In the genomic region with DNA sequence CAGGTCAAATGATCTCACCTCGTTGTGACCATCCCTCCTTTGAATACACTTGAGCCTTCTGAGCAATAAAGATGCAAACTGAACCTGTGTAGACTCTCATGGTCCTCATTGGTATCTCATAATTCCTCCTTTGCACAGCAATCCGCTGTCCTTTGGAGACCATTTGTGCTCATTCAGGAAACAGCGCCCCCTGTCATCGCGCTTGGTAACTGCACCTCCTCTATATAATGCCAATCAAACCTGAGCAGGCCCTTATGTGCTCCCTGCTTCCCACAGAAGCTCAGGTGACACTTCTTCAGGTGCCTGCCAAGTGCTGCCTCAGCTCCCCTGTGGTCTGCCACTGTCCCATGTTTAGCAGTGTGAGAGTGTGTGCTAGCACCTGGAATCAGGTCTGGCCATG, we compare ENCODE assay signal across 10 mouse cellular contexts. TPM values are rescaled to one million over a fixed set of nuclear protein-coding genes. Genes with fewer than 3 reads are reported as not detected.
DNase-seq lines count a peak whose midpoint lies in the region; ATAC-seq and TF ChIP-seq lines count a peak whose summit lies in the region.
"Had no signal": no experiment of that assay in that cellular context is flagged by ENCODE, and none has a peak within 500 bp of the region (broad histone marks: within the 10 kb centered on the region; RNA-seq: fewer than 3 reads in every experiment).

No protein-coding gene starts in this region.

- H3K9ac ChIP-seq in intestine, postnatal 0 days (ENCODE audit: low read depth, low read length), result no peak overlapping the region
- no peak overlapping the region for H3K9ac ChIP-seq in intestine, embryonic 15.5 days
- no peak overlapping the region for H3K9ac ChIP-seq in hindbrain, postnatal 0 days (replicated peaks; ENCODE audit: low read length)
- H3K9ac ChIP-seq: embryonic facial prominence, embryonic 13.5 days; liver, embryonic 15.5 days had no signal

- H3K4me1 ChIP-seq in intestine, postnatal 0 days (replicated peaks; ENCODE audit: control insufficient read depth, insufficient read depth, low read length), result no peaks in the 10 kb centered on the region
- H3K4me1 ChIP-seq in intestine, embryonic 15.5 days (replicated peaks), result no peaks in the 10 kb centered on the region
- peaks cover 4% of the 10 kb centered on the region; the same call in 1 of the 2 replicates for H3K4me1 ChIP-seq in G1E (ENCODE audit: insufficient read depth, low read depth, low read length)
- H3K4me1 ChIP-seq in hindbrain, postnatal 0 days (ENCODE audit: insufficient read depth, low read length), result no peaks in the 10 kb centered on the region
- H3K4me1 ChIP-seq: embryonic facial prominence, embryonic 13.5 days; liver, embryonic 15.5 days had no signal

- TF ChIP-seq CTCF in intestine, postnatal 0 days (IDR thresholded peaks at IDR 0.05; ENCODE audit: low read depth), result peak; percentile 70
- TF ChIP-seq CTCF in G1E (IDR thresholded peaks at IDR 0.05; ENCODE audit: low read depth, low read length), result peak; percentile 73; the same call in 1 of the 2 replicates
- TF ChIP-seq CTCF in hindbrain, postnatal 0 days (IDR thresholded peaks at IDR 0.05; ENCODE audit: low read depth), result peak; percentile 72

- no peaks in the 10 kb centered on the region for H3K27me3 ChIP-seq in intestine, postnatal 0 days (replicated peaks; ENCODE audit: control insufficient read depth, insufficient read depth, low read length)
- H3K27me3 ChIP-seq in intestine, embryonic 15.5 days (replicated peaks), result no peaks in the 10 kb centered on the region
- H3K27me3 ChIP-seq in G1E (ENCODE audit: insufficient read depth, low read length), result peaks cover 7% of the 10 kb centered on the region
- no peaks in the 10 kb centered on the region for H3K27me3 ChIP-seq in hindbrain, postnatal 0 days (ENCODE audit: insufficient read depth, low read length)
- H3K27me3 ChIP-seq: liver, embryonic 15.5 days had no signal

- no peak for ATAC-seq in intestine, postnatal 0 days
- ATAC-seq in intestine, embryonic 15.5 days, result no peak
- ATAC-seq in G1E (ENCODE audit: extremely low read depth, insufficient number of reproducible peaks, low FRiP score, poor library complexity, severe bottlenecking), result no peak
- peak; percentile 48; the same call in 1 of the 2 replicates for ATAC-seq in hindbrain, postnatal 0 days
- ATAC-seq in monocyte, adult 5-6 weeks (replicated peaks; ENCODE audit: insufficient number of reproducible peaks, low FRiP score, low TSS enrichment, poor library complexity, severe bottlenecking), result no peak

- DNase-seq in A20 (ENCODE audit: low read depth, low spot score) (peak; percentile 49), G1E (ENCODE audit: low spot score) (no peak)
- peak; percentile 51 for DNase-seq in hindbrain, postnatal 0 days (ENCODE audit: low spot score)
- peak; percentile 14 to 50 for DNase-seq in spleen, postnatal 10 days (ENCODE audit: low spot score in 2 of 2)
- no peak for DNase-seq in gastrocnemius, adult 8-10 months (ENCODE audit: low spot score in 2 of 2)

- H3K27ac ChIP-seq in intestine, postnatal 0 days (ENCODE audit: low read depth, low read length), result no peak overlapping the region
- H3K27ac ChIP-seq in intestine, embryonic 15.5 days, result no peak overlapping the region
- no peak overlapping the region for H3K27ac ChIP-seq in hindbrain, postnatal 0 days
- H3K27ac ChIP-seq: embryonic facial prominence, embryonic 13.5 days; liver, embryonic 15.5 days had no signal

- no peak overlapping the region for H3K4me2 ChIP-seq in intestine, postnatal 0 days (replicated peaks; ENCODE audit: low read depth)
- H3K4me2 ChIP-seq in intestine, embryonic 15.5 days (replicated peaks), result no peak overlapping the region
- H3K4me2 ChIP-seq in hindbrain, postnatal 0 days (ENCODE audit: low read depth, low read length), result no peak overlapping the region
- H3K4me2 ChIP-seq: embryonic facial prominence, embryonic 13.5 days; liver, embryonic 15.5 days had no signal

- H3K4me3 ChIP-seq in intestine, postnatal 0 days (ENCODE audit: low read depth, low read length), result no peak overlapping the region
- H3K4me3 ChIP-seq in intestine, embryonic 15.5 days (replicated peaks), result no peak overlapping the region
- no peak overlapping the region for H3K4me3 ChIP-seq in G1E (ENCODE audit: low read depth, low read length)
- H3K4me3 ChIP-seq in hindbrain, postnatal 0 days (ENCODE audit: low read length), result no peak overlapping the region
- H3K4me3 ChIP-seq: embryonic facial prominence, embryonic 13.5 days; liver, embryonic 15.5 days had no signal

- H3K9me3 ChIP-seq in intestine, postnatal 0 days (ENCODE audit: control insufficient read depth), result no peaks in the 10 kb centered on the region
- no peaks in the 10 kb centered on the region for H3K9me3 ChIP-seq in intestine, embryonic 15.5 days
- 0 out of 2 replicates have a peak, but pooled peaks cover 3% of the 10 kb centered on the region for H3K9me3 ChIP-seq in G1E (replicated peaks)
- H3K9me3 ChIP-seq in hindbrain, postnatal 0 days (ENCODE audit: low read length), result no peaks in the 10 kb centered on the region
- H3K9me3 ChIP-seq: embryonic facial prominence, embryonic 13.5 days; liver, embryonic 15.5 days had no signal

- no peaks in the 10 kb centered on the region for H3K36me3 ChIP-seq in intestine, postnatal 0 days (ENCODE audit: control insufficient read depth, insufficient read depth)
- H3K36me3 ChIP-seq in intestine, embryonic 15.5 days, result no peaks in the 10 kb centered on the region
- no peaks in the 10 kb centered on the region for H3K36me3 ChIP-seq in G1E (replicated peaks)
- H3K36me3 ChIP-seq in hindbrain, postnatal 0 days (ENCODE audit: insufficient read depth, low read length), result no peaks in the 10 kb centered on the region
- H3K36me3 ChIP-seq: embryonic facial prominence, embryonic 13.5 days; liver, embryonic 15.5 days had no signal

- WGBS in intestine, postnatal 0 days, result 32% methylated on average over 5 of the region's 5 CpGs
- WGBS in intestine, embryonic 15.5 days, result 26% methylated on average over 5 of the region's 5 CpGs
- 30% methylated on average over 5 of the region's 5 CpGs for WGBS in hindbrain, postnatal 0 days

RNA-seq across cellular contexts. Expression of a gene that starts 1.0 kb away (rescaled TPM):
- polyA plus RNA-seq in intestine, postnatal 0 days (2015; fragmentation: Nextera tagmentation; extraction: Ambion mirVana), result not detected in 2 replicates
- polyA plus RNA-seq in intestine, embryonic 15.5 days (2015; fragmentation: Nextera tagmentation; extraction: Ambion mirVana), result not detected in 2 replicates
- total RNA-seq in G1E (2014; fragmentation: Nextera tagmentation) (not detected in 2 replicates), G1E (2017) (not detected in 2 replicates)
- polyA plus RNA-seq in G1E (2012), result not detected in 2 replicates
- total RNA-seq in hindbrain, postnatal 0 days (2014; rRNA removed), result not detected in 2 replicates
- polyA plus RNA-seq in hindbrain, postnatal 0 days (2015; fragmentation: Nextera tagmentation; extraction: Ambion mirVana), result not detected in 2 replicates
- not detected for total RNA-seq in gastrocnemius, adult 8-10 months (2022)
- not detected in 3 replicates for total RNA-seq in monocyte, adult 5-6 weeks (2017)
- polyA plus RNA-seq: embryonic facial prominence, embryonic 13.5 days; liver, embryonic 15.5 days had no signal

RNA-seq across cellular contexts. Expression of a gene that starts 3.9 kb away (rescaled TPM):
- polyA plus RNA-seq in intestine, postnatal 0 days (2015; fragmentation: Nextera tagmentation; extraction: Ambion mirVana), result not detected in 2 replicates
- not detected in 2 replicates for polyA plus RNA-seq in intestine, embryonic 15.5 days (2015; fragmentation: Nextera tagmentation; extraction: Ambion mirVana)
- total RNA-seq in G1E (2014; fragmentation: Nextera tagmentation) (not detected in 2 replicates), G1E (2017) (not detected in 2 replicates)
- not detected in 2 replicates for polyA plus RNA-seq in G1E (2012)
- not detected in 2 replicates for total RNA-seq in hindbrain, postnatal 0 days (2014; rRNA removed)
- not detected in 2 replicates for polyA plus RNA-seq in hindbrain, postnatal 0 days (2015; fragmentation: Nextera tagmentation; extraction: Ambion mirVana)
- not detected for total RNA-seq in gastrocnemius, adult 8-10 months (2022)
- not detected in 3 replicates for total RNA-seq in monocyte, adult 5-6 weeks (2017)
- polyA plus RNA-seq: embryonic facial prominence, embryonic 13.5 days; liver, embryonic 15.5 days had no signal

RNA-seq across cellular contexts. Expression of a gene that starts 11.4 kb away (rescaled TPM):
- polyA plus RNA-seq in intestine, postnatal 0 days (2015; fragmentation: Nextera tagmentation; extraction: Ambion mirVana), result not detected in 2 replicates
- polyA plus RNA-seq in intestine, embryonic 15.5 days (2015; fragmentation: Nextera tagmentation; extraction: Ambion mirVana), result not detected in 2 replicates
- total RNA-seq in G1E (2014; fragmentation: Nextera tagmentation) (not detected in 2 replicates), G1E (2017) (not detected in 2 replicates)
- not detected in 2 replicates for polyA plus RNA-seq in G1E (2012)
- not detected in 2 replicates for total RNA-seq in hindbrain, postnatal 0 days (2014; rRNA removed)
- polyA plus RNA-seq in hindbrain, postnatal 0 days (2015; fragmentation: Nextera tagmentation; extraction: Ambion mirVana), result not detected in 2 replicates
- not detected for total RNA-seq in gastrocnemius, adult 8-10 months (2022)
- not detected in 3 replicates for total RNA-seq in monocyte, adult 5-6 weeks (2017)
- polyA plus RNA-seq: embryonic facial prominence, embryonic 13.5 days; liver, embryonic 15.5 days had no signal

RNA-seq across cellular contexts. Expression of a gene that starts 16.6 kb away (rescaled TPM):
- polyA plus RNA-seq in intestine, postnatal 0 days (2015; fragmentation: Nextera tagmentation; extraction: Ambion mirVana), result not detected in 2 replicates
- not detected in 2 replicates for polyA plus RNA-seq in intestine, embryonic 15.5 days (2015; fragmentation: Nextera tagmentation; extraction: Ambion mirVana)
- total RNA-seq in G1E (2014; fragmentation: Nextera tagmentation) (not detected in 2 replicates), G1E (2017) (0.16 TPM in 1 of 2 replicates, not detected in the other)
- not detected in 2 replicates for polyA plus RNA-seq in G1E (2012)
- not detected in 2 replicates for total RNA-seq in hindbrain, postnatal 0 days (2014; rRNA removed)
- not detected in 2 replicates for polyA plus RNA-seq in hindbrain, postnatal 0 days (2015; fragmentation: Nextera tagmentation; extraction: Ambion mirVana)
- total RNA-seq in gastrocnemius, adult 8-10 months (2022), result not detected
- total RNA-seq in monocyte, adult 5-6 weeks (2017), result not detected in 3 replicates
- polyA plus RNA-seq: embryonic facial prominence, embryonic 13.5 days; liver, embryonic 15.5 days had no signal

RNA-seq across cellular contexts. Expression of a gene that starts 20.2 kb away (rescaled TPM):
- polyA plus RNA-seq in intestine, postnatal 0 days (2015; fragmentation: Nextera tagmentation; extraction: Ambion mirVana), result not detected in 2 replicates
- polyA plus RNA-seq in intestine, embryonic 15.5 days (2015; fragmentation: Nextera tagmentation; extraction: Ambion mirVana), result not detected in 2 replicates
- total RNA-seq in G1E (2014; fragmentation: Nextera tagmentation), result not detected in 2 replicates
- 0.49 TPM in 1 of 2 replicates, not detected in the other for total RNA-seq in G1E (2017)
- polyA plus RNA-seq in G1E (2012), result not detected in 2 replicates
- total RNA-seq in hindbrain, postnatal 0 days (2014; rRNA removed), result not detected in 2 replicates
- not detected in 2 replicates for polyA plus RNA-seq in hindbrain, postnatal 0 days (2015; fragmentation: Nextera tagmentation; extraction: Ambion mirVana)
- not detected for total RNA-seq in gastrocnemius, adult 8-10 months (2022)
- not detected in 3 replicates for total RNA-seq in monocyte, adult 5-6 weeks (2017)
- polyA plus RNA-seq: embryonic facial prominence, embryonic 13.5 days; liver, embryonic 15.5 days had no signal

Comparison
In these comparisons a context has a peak if more than half of its experiments do, and no peak if none do; other contexts are left out.
1. DNase-seq: peak in A20 (single experiment), hindbrain, postnatal 0 days (single experiment) and spleen, postnatal 10 days (2 of 2); none in G1E (single experiment) and gastrocnemius, adult 8-10 months (0 of 2).
2. Peak in every context shown above with its lines, with median percentiles within 50 percentile points of each other: CTCF ChIP-seq.